Mouse (Mus musculus): ENCODE data around the gene Lpin1.

The Lpin1 gene

GRCm38 (mm10) chr12:16610936-16611335 lies at the start of gene Lpin1:
Lpin1 (minus strand) TSS chr12:16610966.
- no peak for DNase-seq (ENCODE audit: low read depth, low spot score)

GRCm38 (mm10) chr12:16656906-16657875 lies 46.4 kb upstream of the Lpin1 start:
- no peak for DNase-seq (ENCODE audit: low read depth, low spot score)

- no peak for DNase-seq (ENCODE audit: low read depth, low spot score)
These were observed 44.8 kb upstream of the Lpin1 start for GRCm38 (mm10) chr12:16655604-16656003.

GRCm38 (mm10) chr12:16653332-16654093 lies 42.7 kb upstream of the Lpin1 start, which contains the start of gene Ntsr2:
Ntsr2 (plus strand) TSS chr12:16653382.
- DNase-seq (ENCODE audit: low read depth, low spot score), result peak; percentile 25

- no peak for DNase-seq (ENCODE audit: low read depth, low spot score)
These were observed 39.1 kb upstream of the Lpin1 start for GRCm38 (mm10) chr12:16649819-16650218.

GRCm38 (mm10) chr12:16648273-16648672 lies 37.5 kb upstream of the Lpin1 start:
- DNase-seq (ENCODE audit: low read depth, low spot score), result no peak

- no peak for DNase-seq (ENCODE audit: low read depth, low spot score)
These were observed 36.1 kb upstream of the Lpin1 start for GRCm38 (mm10) chr12:16646780-16647409.

GRCm38 (mm10) chr12:16644698-16645097 lies 33.9 kb upstream of the Lpin1 start:
- no peak for DNase-seq (ENCODE audit: low read depth, low spot score)

GRCm38 (mm10) chr12:16643508-16644345 lies 33.0 kb upstream of the Lpin1 start:
- no peak for DNase-seq (ENCODE audit: low read depth, low spot score)

- peak; percentile 24 for DNase-seq (ENCODE audit: low read depth, low spot score)
These were observed 31.2 kb upstream of the Lpin1 start for GRCm38 (mm10) chr12:16642000-16642399.

- DNase-seq (ENCODE audit: low read depth, low spot score), result no peak
These were observed 29.3 kb upstream of the Lpin1 start for GRCm38 (mm10) chr12:16640075-16640474.

GRCm38 (mm10) chr12:16639078-16639771 lies 28.5 kb upstream of the Lpin1 start:
- peak; percentile 41 for DNase-seq (ENCODE audit: low read depth, low spot score)

GRCm38 (mm10) chr12:16635816-16636215 lies 25.1 kb upstream of the Lpin1 start:
- no peak for DNase-seq (ENCODE audit: low read depth, low spot score)

GRCm38 (mm10) chr12:16634075-16634813 lies 23.5 kb upstream of the Lpin1 start:
- peak; percentile 71 for DNase-seq (ENCODE audit: low read depth, low spot score)

GRCm38 (mm10) chr12:16633235-16633634 lies 22.5 kb upstream of the Lpin1 start:
- DNase-seq (ENCODE audit: low read depth, low spot score), result no peak

GRCm38 (mm10) chr12:16631423-16631822 lies 20.7 kb upstream of the Lpin1 start:
- no peak for DNase-seq (ENCODE audit: low read depth, low spot score)

- no peak for DNase-seq (ENCODE audit: low read depth, low spot score)
These were observed 20.1 kb upstream of the Lpin1 start for GRCm38 (mm10) chr12:16630866-16631185.

- DNase-seq (ENCODE audit: low read depth, low spot score), result no peak
These were observed 19.5 kb upstream of the Lpin1 start for GRCm38 (mm10) chr12:16630152-16630865.

GRCm38 (mm10) chr12:16620230-16620629 lies 9.5 kb upstream of the Lpin1 start:
- DNase-seq (ENCODE audit: low read depth, low spot score), result no peak

Data from CD4-positive, CD25-positive, alpha-beta regulatory T cell, adult 2 months (primary cell).